Mouse (Mus musculus) layer of hippocampus, adult 18-20 months (tissue): ENCODE measurements around the gene Igf2bp2. TPM values are rescaled to one million over a fixed set of nuclear protein-coding genes. Genes with fewer than 3 reads are reported as not detected.

Source experiments
- DNase-seq, 2 experiments: peaks; one replicate each; pipeline ENCODE4 v3.0.0; 2022; ENCODE audit warnings: low spot score in 2 of 2
- total RNA-seq, 2 experiments: library from RNA; stranded (reverse); gene quantifications; 2 replicates each; pipeline ENCODE4 v1.2.3; 2021

Igf2bp2 gene
- total RNA-seq, 2 experiments from 2014 or later, result 0.22 to 0.86 TPM

- no peak for DNase-seq
Observed at GRCm38 (mm10) chr16:22149659-22150345, 13.3 kb downstream of the Igf2bp2 start.

DNA sequence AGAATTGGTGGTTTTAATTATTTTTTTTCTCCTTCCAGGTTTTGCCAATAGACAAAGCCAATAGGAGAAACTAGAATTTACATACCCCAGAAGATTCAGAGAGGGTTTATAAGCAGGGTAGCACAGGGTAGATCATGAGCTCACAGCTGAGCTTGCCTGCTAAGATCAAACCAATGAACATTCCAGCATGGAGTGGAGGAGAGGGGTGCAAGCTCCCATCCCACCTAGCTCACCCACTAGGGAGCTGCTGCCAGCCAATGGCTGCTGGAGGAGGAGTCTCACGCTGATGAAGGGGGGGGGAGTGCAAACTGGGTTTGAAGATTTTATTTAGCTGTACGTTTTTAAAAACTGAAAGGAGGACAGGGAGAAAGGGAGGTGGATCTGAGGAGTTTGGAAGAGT is 14.0 kb downstream of the Igf2bp2 start:
- DNase-seq, result no peak

- DNase-seq, result no peak
Observed at GRCm38 (mm10) chr16:22147131-22147530, 16.0 kb downstream of the Igf2bp2 start.

DNA sequence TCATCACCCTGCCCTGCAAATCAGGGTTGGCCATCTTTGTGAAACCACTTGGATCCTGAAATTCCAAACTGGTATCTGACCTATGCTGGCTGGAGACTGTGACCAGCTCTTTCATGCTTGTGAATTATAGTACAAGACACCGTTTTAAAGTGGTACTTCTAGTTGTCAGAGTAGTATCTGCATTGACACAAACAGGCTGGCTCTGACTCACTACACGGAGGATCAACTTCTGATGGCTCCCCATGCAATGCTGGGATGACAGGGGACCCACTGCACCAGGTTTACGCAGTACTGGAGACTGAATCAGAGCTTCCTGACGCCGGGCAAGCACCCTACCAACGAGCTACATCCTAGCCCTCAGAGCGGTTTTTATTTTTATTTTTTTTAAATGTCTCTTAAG is 17.0 kb downstream of the Igf2bp2 start:
- DNase-seq, result no peak

GRCm38 (mm10) chr16:22144490-22144889 is 18.6 kb downstream of the Igf2bp2 start:
- no peak for DNase-seq

- DNase-seq, result no peak
Observed at GRCm38 (mm10) chr16:22140861-22141260, 22.2 kb downstream of the Igf2bp2 start.

DNA sequence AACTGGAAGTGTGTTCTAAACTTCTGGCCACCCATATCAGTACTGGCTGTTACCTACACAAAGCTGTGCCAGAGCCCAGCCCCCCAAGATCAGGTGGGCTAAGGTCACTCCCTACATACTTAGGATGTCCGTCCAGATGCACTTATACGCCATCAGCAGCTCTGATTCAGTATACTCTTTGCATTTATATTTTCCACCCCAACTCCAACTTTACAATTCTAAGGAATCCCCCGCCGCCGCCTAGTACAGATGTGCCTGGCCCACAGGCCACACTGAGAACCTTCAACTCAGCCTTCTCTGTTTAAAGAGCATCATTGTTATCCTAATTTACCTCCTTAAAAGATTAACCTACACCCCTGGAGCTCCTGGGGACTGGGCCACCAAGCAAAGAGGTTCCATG is 23.3 kb downstream of the Igf2bp2 start:
- DNase-seq, result no peak

GRCm38 (mm10) chr16:22136198-22136597 is 26.9 kb downstream of the Igf2bp2 start:
- DNase-seq, result no peak

DNA sequence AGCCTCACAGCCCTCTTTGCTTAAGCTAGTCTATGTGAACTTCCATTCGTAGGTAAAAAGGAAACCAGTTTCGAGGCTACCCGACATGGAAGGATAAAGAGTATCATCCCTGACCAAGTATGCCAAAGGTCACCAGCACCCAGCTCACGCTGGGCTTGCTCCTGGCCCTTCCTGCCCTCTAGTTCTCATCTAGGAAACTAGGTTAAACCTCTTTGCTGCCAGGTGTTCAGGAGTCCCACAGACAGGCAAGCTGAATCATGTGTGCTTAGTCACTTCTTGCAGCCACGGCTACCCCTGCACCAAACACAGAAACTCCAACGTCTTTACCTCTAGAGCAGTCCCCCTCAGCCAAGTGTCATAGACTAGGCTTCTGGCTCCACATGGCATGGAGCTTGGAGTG is 31.8 kb downstream of the Igf2bp2 start:
- DNase-seq, result no peak

DNA sequence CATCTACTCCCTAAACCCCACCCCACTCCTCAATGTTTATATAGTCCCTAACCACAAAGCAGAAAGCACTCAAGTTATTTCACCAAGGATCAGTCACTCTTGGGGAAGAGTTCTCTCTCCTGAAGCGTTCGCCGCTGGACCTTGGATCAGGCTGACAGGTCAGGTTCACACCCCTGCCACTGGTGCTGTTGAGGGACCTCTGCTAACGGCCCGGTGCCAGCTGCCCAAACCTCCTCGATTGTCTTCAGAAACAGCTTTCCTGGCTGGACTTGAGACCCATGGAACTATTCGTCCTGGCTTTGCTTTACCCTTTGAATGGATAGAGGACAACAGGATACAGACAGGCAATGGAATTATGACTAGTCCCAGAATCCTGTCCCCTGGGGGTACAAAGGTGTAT is 33.6 kb downstream of the Igf2bp2 start:
- no peak for DNase-seq

- DNase-seq, result no peak
Observed at GRCm38 (mm10) chr16:22128595-22128994, 34.5 kb downstream of the Igf2bp2 start.

GRCm38 (mm10) chr16:22127806-22128205 is 35.3 kb downstream of the Igf2bp2 start:
- no peak for DNase-seq

DNA sequence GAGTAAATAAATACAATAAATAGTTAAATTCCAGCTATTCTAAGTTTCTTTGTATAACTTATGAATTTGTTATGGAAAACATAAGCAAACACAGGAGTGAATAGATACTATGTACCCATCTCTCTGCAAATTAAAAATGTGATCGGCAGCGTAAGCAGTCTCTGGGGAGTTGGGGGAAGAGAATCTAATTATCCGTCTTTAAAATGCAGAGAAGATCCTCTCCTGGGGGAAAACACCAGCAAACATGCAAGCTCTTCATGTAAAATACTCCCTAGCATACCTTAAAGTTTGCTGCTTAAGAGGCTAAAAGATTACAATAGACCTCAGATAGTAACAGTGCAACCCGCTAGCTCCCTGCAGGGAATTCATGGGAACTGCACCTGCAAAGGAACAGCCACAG is 36.2 kb downstream of the Igf2bp2 start:
- no peak for DNase-seq

GRCm38 (mm10) chr16:22124325-22124918 is 38.7 kb downstream of the Igf2bp2 start:
- DNase-seq, result no peak

DNA sequence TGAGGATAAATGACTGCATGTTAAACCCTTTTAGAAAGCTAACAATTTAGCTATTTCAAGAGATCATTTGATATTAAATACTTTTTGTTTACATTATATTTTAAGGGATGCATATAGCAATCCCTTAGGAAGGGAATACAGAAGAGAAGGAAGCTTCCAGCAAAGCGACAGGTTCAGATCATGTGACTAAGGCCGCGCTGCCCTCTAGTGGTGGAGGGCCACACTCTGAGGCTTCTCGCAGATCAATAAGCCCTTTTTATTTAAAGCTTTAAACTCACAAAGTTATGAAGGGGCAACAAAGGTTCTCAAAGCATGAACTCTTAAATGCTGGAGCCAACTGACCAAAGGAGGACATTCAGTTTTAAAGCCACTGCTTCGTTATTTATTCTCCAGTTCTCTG is 39.4 kb downstream of the Igf2bp2 start:
- DNase-seq, result peak; percentile 13 to 60

DNA sequence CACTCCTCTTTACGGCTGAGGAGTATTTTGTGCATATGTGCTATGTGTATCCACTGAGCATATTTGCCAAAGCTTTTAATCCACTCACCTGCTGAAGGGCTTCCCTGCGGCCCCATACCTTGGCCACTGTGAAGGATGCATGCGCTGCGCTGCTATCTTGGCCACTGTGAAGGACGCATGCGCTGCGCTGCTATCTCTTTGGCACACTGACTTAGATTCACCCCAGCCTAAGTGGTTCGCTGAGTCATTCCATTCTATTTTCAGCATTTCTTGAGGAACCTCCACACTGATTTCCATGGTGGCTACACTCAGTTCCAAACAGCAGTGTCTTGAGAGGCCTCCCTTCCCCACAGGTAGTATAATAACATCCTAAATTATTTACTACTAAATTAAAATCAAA is 42.0 kb downstream of the Igf2bp2 start:
- DNase-seq, result no peak

DNA sequence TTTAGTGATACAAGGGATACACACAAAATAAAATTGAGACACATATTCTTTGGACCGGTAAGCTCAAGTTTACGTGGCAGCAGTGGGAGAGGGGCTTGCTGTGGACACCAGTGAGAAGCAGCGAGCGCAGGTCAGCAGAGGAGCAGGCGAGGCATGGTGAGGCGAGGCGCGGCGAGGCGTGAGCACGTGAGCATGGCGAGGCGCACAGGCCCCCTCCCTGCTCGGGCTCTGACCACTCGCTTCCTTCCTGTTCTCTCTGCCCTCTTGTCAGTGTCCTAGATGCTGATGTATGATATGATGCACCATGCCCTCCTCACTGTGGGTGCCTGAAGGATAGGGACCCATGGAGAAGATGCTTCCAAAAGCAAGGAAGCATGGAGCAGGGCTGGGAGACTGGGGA is 43.6 kb downstream of the Igf2bp2 start:
- DNase-seq, result no peak

GRCm38 (mm10) chr16:22118716-22119501 is 44.2 kb downstream of the Igf2bp2 start:
- DNase-seq, result peak in 1 of 2 experiments; percentile 17

- no peak for DNase-seq
Observed at GRCm38 (mm10) chr16:22118151-22118550, 44.9 kb downstream of the Igf2bp2 start.

DNA sequence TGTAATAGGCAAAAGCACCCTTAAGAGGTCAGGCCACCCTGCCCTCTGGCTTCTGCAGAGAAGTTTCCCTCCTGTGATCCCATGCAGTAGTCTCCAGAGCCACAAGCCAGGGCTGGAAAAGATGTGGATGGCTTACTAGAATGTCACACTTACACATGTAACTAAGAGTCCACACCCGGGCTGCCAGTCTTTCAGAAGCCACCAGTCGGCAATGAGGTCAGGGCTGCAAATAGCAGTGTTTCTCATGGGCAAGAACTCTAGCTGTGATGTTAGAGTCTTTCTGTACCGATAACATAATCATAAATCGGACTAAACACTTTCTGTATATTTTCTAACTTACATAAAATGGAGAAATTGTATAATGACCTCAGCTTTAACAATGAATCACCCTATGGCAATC is 46.4 kb downstream of the Igf2bp2 start:
- no peak for DNase-seq

- no peak for DNase-seq
Observed at GRCm38 (mm10) chr16:22116058-22116457, 47.0 kb downstream of the Igf2bp2 start.

- DNase-seq, result no peak
Observed at GRCm38 (mm10) chr16:22110036-22110435, 53.1 kb downstream of the Igf2bp2 start.
